Mouse (Mus musculus) olfactory bulb, adult 2 months (tissue): Measurements from ENCODE around the gene Hnrnpab. TPM values are rescaled to one million over a fixed set of nuclear protein-coding genes. Genes with fewer than 3 reads are reported as not detected.

Experiments
- H3K27ac ChIP-seq: fragments of 200-500 bp; 2 replicates; pipeline ENCODE4 v1.5.1; 2012; ENCODE audit warnings: low read depth, low read length; ENCODE audit not compliant: insufficient read depth
- H3K4me1 ChIP-seq: fragments of 200-500 bp; 2 replicates; pipeline ENCODE4 v1.6.1; 2012; ENCODE audit warnings: low read length; ENCODE audit not compliant: control insufficient read depth, insufficient read depth
- H3K4me3 ChIP-seq: fragments of 200-500 bp; 2 replicates; pipeline ENCODE4 v1.5.1; 2012; ENCODE audit warnings: mild to moderate bottlenecking, low read depth, low read length, moderate library complexity; ENCODE audit not compliant: insufficient read depth
- CTCF ChIP-seq: fragments of 200-500 bp; IDR thresholded peaks from 2 replicates; pipeline ENCODE4 v1.5.1; 2012; ENCODE audit warnings: low read depth, mild to moderate bottlenecking, low read length, moderate library complexity; ENCODE audit not compliant: insufficient read depth
- POLR2A ChIP-seq: fragments of 200-500 bp; IDR thresholded peaks from 2 replicates; pipeline ENCODE4 v1.6.1; 2012; ENCODE audit warnings: mild to moderate bottlenecking, low read depth, low read length, moderate library complexity; ENCODE audit not compliant: insufficient read depth
- WGBS: fragments of 180-500 bp; shearing (Covaris S2); methylation state at CpG from one replicate; pipeline ENCODE4 v1.1.7; 2018; 5-methylcytosine and 5-hydroxymethylcytosine counted together
- polyA plus RNA-seq: library from polyadenylated mRNA; stranded (reverse); fragments of >200 nt; gene quantifications from 2 replicates; pipeline ENCODE4 v1.2.4, GENCODE M21; 2012; ENCODE audit warnings: low replicate concordance; ENCODE audit not compliant: missing spikeins, insufficient read depth, insufficient read length

The Hnrnpab gene
- polyA plus RNA-seq, 1 experiment = 328 TPM

GRCm38 (mm10) chr11:51584431-51585248 lies 22.0 kb downstream of the Hnrnpab start, which contains the start of gene Phykpl:
Gene Phykpl (plus strand): TSS chr11:51584757.
- TF ChIP-seq POLR2A = peak; percentile 67
- no peak for TF ChIP-seq CTCF
- Histone ChIP-seq H3K27ac (peak within 1 kb of the TSS; percentile 80), H3K4me1 (peaks cover 12% of the 10 kb centered on the region), H3K4me3 (peak within 1 kb of the TSS; percentile 55)
- WGBS = under 1% methylated on average over 59 of the region's 59 CpGs

- no peak for TF ChIP-seq POLR2A
- Histone ChIP-seq H3K4me3 (peak overlapping the region; percentile 55), H3K27ac (peak overlapping the region; percentile 80; the same call in 1 of the 2 replicates), H3K4me1 (peaks cover 12% of the 10 kb centered on the region)
- 11% methylated on average over 9 of the region's 9 CpGs for WGBS
Measured at GRCm38 (mm10) chr11:51584057-51584430, 22.6 kb downstream of the Hnrnpab start.

- no peak overlapping the region for H3K27ac ChIP-seq
- 34% methylated on average over 8 of the region's 8 CpGs for WGBS
- peaks cover 12% of the 10 kb centered on the region for H3K4me1 ChIP-seq
- no peak for TF ChIP-seq POLR2A
- peak; percentile 34; the same call in 1 of the 2 replicates for TF ChIP-seq CTCF
- no peak overlapping the region for H3K4me3 ChIP-seq
Measured at GRCm38 (mm10) chr11:51582713-51583112, 23.9 kb downstream of the Hnrnpab start.

GRCm38 (mm10) chr11:51579024-51579423 lies 27.6 kb downstream of the Hnrnpab start:
- Histone ChIP-seq H3K4me1 (no peaks in the 10 kb centered on the region), H3K4me3 (no peak overlapping the region), H3K27ac (no peak overlapping the region)
- TF ChIP-seq POLR2A (no peak), CTCF (no peak)
- 62% methylated on average over 4 of the region's 4 CpGs for WGBS

GRCm38 (mm10) chr11:51577587-51577986 lies 29.1 kb downstream of the Hnrnpab start:
- H3K27ac ChIP-seq = no peak overlapping the region
- H3K4me1 ChIP-seq = no peaks in the 10 kb centered on the region
- 91% methylated on average over 7 of the region's 7 CpGs for WGBS
- no peak overlapping the region for H3K4me3 ChIP-seq
- TF ChIP-seq POLR2A (no peak), CTCF (no peak)

GRCm38 (mm10) chr11:51576454-51576853 lies 30.2 kb downstream of the Hnrnpab start:
- H3K27ac ChIP-seq = no peak overlapping the region
- 83% methylated on average over 4 of the region's 4 CpGs for WGBS
- H3K4me1 ChIP-seq = no peaks in the 10 kb centered on the region
- TF ChIP-seq CTCF = no peak
- TF ChIP-seq POLR2A = no peak
- H3K4me3 ChIP-seq = no peak overlapping the region

GRCm38 (mm10) chr11:51568801-51569200 lies 37.8 kb downstream of the Hnrnpab start:
- no peak for TF ChIP-seq CTCF
- TF ChIP-seq POLR2A = no peak
- no peak overlapping the region for H3K27ac ChIP-seq
- no peak overlapping the region for H3K4me3 ChIP-seq
- 90% methylated on average over 4 of the region's 4 CpGs for whole genome bisulfite sequencing
- no peaks in the 10 kb centered on the region for H3K4me1 ChIP-seq

GRCm38 (mm10) chr11:51565951-51566350 lies 40.7 kb downstream of the Hnrnpab start:
- TF ChIP-seq CTCF (no peak), POLR2A (no peak)
- no peak overlapping the region for H3K4me3 ChIP-seq
- H3K4me1 ChIP-seq = no peaks in the 10 kb centered on the region
- 91% methylated on average over 6 of the region's 6 CpGs for WGBS
- no peak overlapping the region for H3K27ac ChIP-seq

- 28% methylated on average over 3 of the region's 3 CpGs for WGBS
- TF ChIP-seq CTCF = no peak
- Histone ChIP-seq H3K4me3 (no peak overlapping the region), H3K27ac (no peak overlapping the region), H3K4me1 (no peaks in the 10 kb centered on the region)
Measured at GRCm38 (mm10) chr11:51565062-51565461, 41.6 kb downstream of the Hnrnpab start.

- Histone ChIP-seq H3K27ac (no peak overlapping the region), H3K4me1 (no peaks in the 10 kb centered on the region), H3K4me3 (no peak overlapping the region)
- TF ChIP-seq POLR2A (no peak), CTCF (no peak)
- 91% methylated on average over 1 of the region's 1 CpGs for WGBS
Measured at GRCm38 (mm10) chr11:51563276-51563675, 43.4 kb downstream of the Hnrnpab start.
